Mouse (Mus musculus): ENCODE measurements around the gene Cyp2c68.
"Not testable (repeated sequence)": the region's sequence is repeated elsewhere in the genome, so short reads cannot be mapped to it uniquely, and the experiment has no call there.

The Cyp2c68 gene

GRCm38 (mm10) chr19:39740920-39741319, at the start of gene Cyp2c68:
Gene Cyp2c68, minus strand, starts transcription at chr19:39741054.
- no peak for DNase-seq

GRCm38 (mm10) chr19:39785458-39785857, 44.6 kb upstream of the Cyp2c68 start:
- not testable (repeated sequence) for DNase-seq

DNA sequence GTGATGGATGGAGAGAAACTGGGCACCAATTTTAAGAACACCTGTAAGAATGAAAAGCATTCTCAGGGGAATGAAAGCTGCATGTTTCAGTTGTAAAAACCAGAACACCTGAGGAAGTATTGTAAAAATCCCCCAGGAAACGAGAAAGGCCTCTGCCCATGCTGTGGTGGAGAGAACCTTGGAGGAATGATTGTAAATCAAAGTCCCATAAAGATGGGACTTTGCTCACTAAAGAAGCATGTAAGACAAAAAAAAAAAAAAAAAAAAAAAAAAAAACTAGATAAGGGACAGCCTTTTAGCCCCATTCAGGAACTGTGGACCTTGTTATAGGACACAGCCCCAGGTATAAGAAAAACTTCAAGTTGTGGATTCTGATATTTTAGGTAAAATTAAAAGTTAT, 4.5 kb upstream of the Cyp2c68 start:
- no peak for DNase-seq

DNA sequence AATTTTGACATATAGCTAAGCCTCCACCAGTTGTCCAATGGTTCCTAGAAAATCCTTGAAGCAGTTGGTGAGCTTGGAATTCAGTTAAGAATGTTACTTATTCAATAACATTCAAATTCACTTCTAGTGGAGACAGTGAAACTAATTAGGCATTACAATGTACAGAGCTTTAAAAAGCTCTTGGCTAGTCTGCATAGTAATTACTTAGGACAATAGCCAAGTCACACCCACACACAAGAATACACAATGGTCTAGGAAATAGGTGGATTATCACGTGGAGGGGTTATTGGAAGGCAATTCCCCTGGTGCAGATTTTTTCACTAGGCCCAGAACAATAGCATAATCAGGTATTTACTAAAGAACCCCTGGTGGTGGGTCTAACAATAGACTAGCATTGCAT, 3.5 kb upstream of the Cyp2c68 start:
- not testable (repeated sequence) for DNase-seq

GRCm38 (mm10) chr19:39711116-39711515, 29.7 kb downstream of the Cyp2c68 start:
- not testable (repeated sequence) for DNase-seq

DNA sequence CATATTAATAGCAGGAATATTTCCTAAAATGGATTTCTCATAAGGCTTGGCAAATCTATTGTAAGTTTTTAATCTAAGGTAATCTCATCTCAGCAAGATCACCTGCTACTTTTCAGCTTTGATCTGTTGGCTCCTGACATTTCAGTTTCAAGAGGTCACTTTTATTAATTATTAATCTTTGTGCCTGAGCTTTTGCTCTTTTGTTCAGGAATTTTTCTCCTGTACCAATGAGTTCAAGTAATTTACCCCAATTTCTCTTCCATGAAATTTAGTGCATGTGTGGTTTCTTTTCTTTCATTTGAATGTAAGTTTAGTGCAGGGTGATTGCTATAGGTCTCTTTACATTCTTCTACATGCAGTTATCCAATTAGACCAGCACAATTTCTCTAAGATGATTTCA, 75.2 kb downstream of the Cyp2c68 start:
- not testable (repeated sequence) for DNase-seq

- no peak for DNase-seq
Observed at GRCm38 (mm10) chr19:39652381-39652780, 88.5 kb downstream of the Cyp2c68 start.

DNA sequence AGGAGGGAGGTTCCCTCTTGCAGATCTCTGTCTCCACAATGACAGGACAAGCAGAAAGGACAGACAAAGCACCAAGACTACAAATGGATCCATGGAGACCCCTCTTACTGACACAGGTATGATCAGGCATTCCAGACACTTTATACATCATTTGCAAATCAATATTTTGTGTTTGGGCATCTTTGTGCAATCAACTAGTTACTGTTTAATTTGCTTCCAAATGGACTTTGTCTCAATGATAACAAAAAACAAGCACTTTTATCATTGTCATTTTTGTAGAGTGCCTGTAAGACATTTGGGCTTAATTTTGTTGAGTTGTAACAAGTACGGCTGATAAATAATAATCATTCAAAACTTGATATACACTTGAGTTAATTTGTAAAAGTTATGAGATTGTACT, 91.9 kb downstream of the Cyp2c68 start, which contains the start of gene Cyp2c67:
Gene Cyp2c67 (minus strand): TSS at position 114 of the 400 bp plus-strand sequence.
- no peak for DNase-seq

DNA sequence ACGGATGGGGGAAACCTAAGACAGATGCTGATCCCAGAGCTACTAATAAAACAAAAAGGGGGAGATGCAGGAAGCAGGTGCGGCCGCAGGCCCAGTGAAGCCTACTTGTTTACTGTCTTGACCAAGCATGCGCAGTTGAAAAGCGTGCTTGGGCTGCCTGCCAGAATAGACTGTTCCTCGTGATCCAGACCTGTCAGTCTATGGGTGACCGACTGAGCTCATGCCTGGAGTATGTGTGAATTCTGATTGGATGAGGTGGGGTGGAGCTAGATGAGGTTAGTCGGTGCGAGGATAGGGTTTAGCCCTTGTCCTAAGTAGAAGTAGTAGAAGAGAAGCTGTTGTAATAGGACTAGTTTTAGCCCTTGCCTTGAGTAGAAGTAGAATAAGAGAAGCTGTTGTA, 93.3 kb downstream of the Cyp2c68 start:
- DNase-seq = no peak

DNA sequence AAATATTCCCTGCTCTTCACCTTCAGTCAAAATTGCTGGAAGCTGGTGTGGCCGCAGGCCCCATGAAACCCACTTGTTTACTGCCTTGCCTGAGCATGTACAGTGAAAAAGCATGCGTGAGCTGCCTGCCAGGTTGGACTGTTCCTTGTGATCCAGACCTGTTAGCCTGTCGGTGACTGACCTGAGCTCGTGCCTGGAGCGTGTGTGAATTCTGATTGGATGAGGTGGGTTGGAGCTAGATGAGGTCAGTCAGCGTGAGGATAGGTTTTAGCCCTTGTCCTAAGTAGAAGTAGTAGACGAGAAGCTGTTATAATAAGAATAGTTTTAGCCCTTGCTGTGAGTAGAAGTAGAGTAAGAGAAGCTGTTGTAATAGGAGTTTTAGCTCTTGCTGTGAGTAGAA, 96.3 kb downstream of the Cyp2c68 start:
- not testable (repeated sequence) for DNase-seq
